Comparison of ENCODE assay signal across 28 mouse cellular contexts in genomic region chrX:113003621-113004020, GRCm38 (mm10).
DNase-seq lines count a peak whose midpoint lies in the region; ATAC-seq and TF ChIP-seq lines count a peak whose summit lies in the region.
"Had no signal": no experiment of that assay in that cellular context is flagged by ENCODE, and none has a peak within 500 bp of the region (broad histone marks: within the 10 kb centered on the region; RNA-seq: fewer than 3 reads in every experiment).

No protein-coding gene starts in this region.

- H3K9me3 ChIP-seq in liver, embryonic 12.5 days (replicated peaks): no peaks in the 10 kb centered on the region
- no peaks in the 10 kb centered on the region for H3K9me3 ChIP-seq in intestine, embryonic 15.5 days
- H3K9me3 ChIP-seq: embryonic facial prominence, embryonic 12.5 days; forebrain, embryonic 12.5 days; forebrain, embryonic 15.5 days; heart, embryonic 12.5 days; heart, embryonic 15.5 days had no signal

- H3K36me3 ChIP-seq in liver, adult 2 months (ENCODE audit: control insufficient read depth, insufficient read depth, low read length): no peaks in the 10 kb centered on the region
- no peaks in the 10 kb centered on the region for H3K36me3 ChIP-seq in liver, embryonic 12.5 days
- no peaks in the 10 kb centered on the region for H3K36me3 ChIP-seq in intestine, embryonic 15.5 days
- H3K36me3 ChIP-seq: embryonic facial prominence, embryonic 12.5 days; forebrain, embryonic 12.5 days; forebrain, embryonic 15.5 days; heart, embryonic 12.5 days; heart, embryonic 15.5 days had no signal

- no peak for TF ChIP-seq POLR2A in liver, adult 2 months (IDR thresholded peaks at IDR 0.05; ENCODE audit: extremely low read depth, insufficient read depth, low read length)

- no peaks in the 10 kb centered on the region for H3K79me2 ChIP-seq in liver, adult 2 months (ENCODE audit: control insufficient read depth, insufficient read depth, low read length)

- 75% methylated on average over 3 of the region's 3 CpGs for WGBS in liver, adult 2 months
- WGBS in liver, embryonic 12.5 days (ENCODE audit: insufficient replicate concordance): 50% methylated on average over 3 of the region's 3 CpGs
- WGBS in intestine, embryonic 15.5 days: 85% methylated on average over 3 of the region's 3 CpGs

- no peak overlapping the region for H3K4me3 ChIP-seq in liver, adult 2 months (ENCODE audit: insufficient read depth, low read depth, low read length)
- H3K4me3 ChIP-seq in liver, embryonic 12.5 days: no peak overlapping the region
- no peak overlapping the region for H3K4me3 ChIP-seq in intestine, embryonic 15.5 days (replicated peaks)
- H3K4me3 ChIP-seq: embryonic facial prominence, embryonic 12.5 days; erythroblast, embryonic 14.5 days; forebrain, embryonic 12.5 days; forebrain, embryonic 15.5 days; heart, embryonic 12.5 days; heart, embryonic 15.5 days had no signal

- no peak for ATAC-seq in liver, embryonic 12.5 days
- peak; percentile 68 for ATAC-seq in common myeloid progenitor, adult 5-6 weeks (replicated peaks; ENCODE audit: low read depth, poor library complexity, severe bottlenecking)
- ATAC-seq in intestine, embryonic 15.5 days: no peak
- ATAC-seq: activated CD4-positive, CD25-positive, alpha-beta regulatory T cell, adult 4 months; forebrain, embryonic 15.5 days; hindbrain, postnatal 0 days had no signal

- H3K9ac ChIP-seq in liver, adult 2 months (ENCODE audit: low read depth, low read length): no peak overlapping the region
- no peak overlapping the region for H3K9ac ChIP-seq in liver, embryonic 12.5 days
- H3K9ac ChIP-seq in intestine, embryonic 15.5 days: no peak overlapping the region
- H3K9ac ChIP-seq: embryonic facial prominence, embryonic 12.5 days; forebrain, embryonic 12.5 days; forebrain, embryonic 15.5 days; heart, embryonic 12.5 days; heart, embryonic 15.5 days; hindbrain, embryonic 14.5 days had no signal

- no peak overlapping the region for H3K4me2 ChIP-seq in liver, embryonic 12.5 days
- no peak overlapping the region for H3K4me2 ChIP-seq in intestine, embryonic 15.5 days (replicated peaks)
- H3K4me2 ChIP-seq: embryonic facial prominence, embryonic 12.5 days; forebrain, embryonic 12.5 days; forebrain, embryonic 15.5 days; heart, embryonic 12.5 days; heart, embryonic 15.5 days; hindbrain, embryonic 14.5 days had no signal

- no peak for TF ChIP-seq CTCF in liver, adult 2 months (IDR thresholded peaks at IDR 0.05; ENCODE audit: low read depth, low read length)

- peak; percentile 17 for DNase-seq in liver, adult 2 months (ENCODE audit: extremely low read depth, low read depth, low spot score)
- DNase-seq in 3T3-L1 (ENCODE audit: low read depth, low spot score): peak; percentile 6
- peak; percentile 84 for DNase-seq in 416B (ENCODE audit: low read depth)
- DNase-seq in left cerebral cortex, postnatal 14 days (ENCODE audit: low spot score in 2 of 2): no peak
- no peak for DNase-seq in left cerebral cortex, adult 8-10 months (ENCODE audit: low spot score in 2 of 2)
- DNase-seq: adrenal gland, adult 8-10 months; adrenal gland, postnatal 25 days; B cell, adult 2 months; cerebellum, adult 11-12 months; cerebellum, adult 8-10 months; cerebellum, postnatal 10 days; cerebellum, postnatal 36 days; gastrocnemius, postnatal 10 days; gastrocnemius, postnatal 36 days; heart, postnatal 10 days; heart, postnatal 36 days had no signal

- intact Hi-C loops in left cerebral cortex, postnatal 14 days (cut with DNase I): no loop called here

- H3K27ac ChIP-seq in liver, adult 2 months (replicated peaks; ENCODE audit: insufficient read depth, low read depth, low read length): no peak overlapping the region
- no peak overlapping the region for H3K27ac ChIP-seq in liver, embryonic 12.5 days
- no peak overlapping the region for H3K27ac ChIP-seq in intestine, embryonic 15.5 days
- H3K27ac ChIP-seq: embryonic facial prominence, embryonic 12.5 days; forebrain, embryonic 12.5 days; forebrain, embryonic 15.5 days; heart, embryonic 15.5 days; hindbrain, embryonic 14.5 days; hindbrain, postnatal 0 days had no signal

- H3K27me3 ChIP-seq in liver, adult 2 months (ENCODE audit: control insufficient read depth, insufficient read depth, low read length): no peaks in the 10 kb centered on the region
- H3K27me3 ChIP-seq in liver, embryonic 12.5 days (replicated peaks): no peaks in the 10 kb centered on the region
- H3K27me3 ChIP-seq in intestine, embryonic 15.5 days (replicated peaks): no peaks in the 10 kb centered on the region
- H3K27me3 ChIP-seq: embryonic facial prominence, embryonic 12.5 days; forebrain, embryonic 12.5 days; forebrain, embryonic 15.5 days; heart, embryonic 12.5 days; heart, embryonic 15.5 days had no signal

- H3K4me1 ChIP-seq in liver, adult 2 months (ENCODE audit: control insufficient read depth, insufficient read depth, low read length): no peaks in the 10 kb centered on the region
- no peaks in the 10 kb centered on the region for H3K4me1 ChIP-seq in liver, embryonic 12.5 days
- H3K4me1 ChIP-seq in intestine, embryonic 15.5 days (replicated peaks): no peaks in the 10 kb centered on the region
- H3K4me1 ChIP-seq: embryonic facial prominence, embryonic 12.5 days; forebrain, embryonic 12.5 days; forebrain, embryonic 15.5 days; heart, embryonic 12.5 days; heart, embryonic 15.5 days had no signal

Comparison
In these comparisons a context has a peak if more than half of its experiments do, and no peak if none do; other contexts are left out.
1. DNase-seq: peak in liver, adult 2 months (single experiment), 3T3-L1 (single experiment) and 416B (single experiment); none in left cerebral cortex, postnatal 14 days (0 of 2) and left cerebral cortex, adult 8-10 months (0 of 2).